Mouse (Mus musculus) limb, embryonic 11.5 days (tissue): ENCODE data around the gene Mrpl53. TPM values are rescaled to one million over a fixed set of nuclear protein-coding genes. Genes with fewer than 3 reads are reported as not detected.

ENCODE experiments used
- ATAC-seq: fragments of 200-750 bp; cut with Nextera tagmentation; 2 replicates; pipeline ENCODE4 v1.8.0; 2017; ENCODE audit warnings: low read depth; ENCODE audit not compliant: insufficient number of reproducible peaks, low FRiP score, low TSS enrichment
- DNase-seq: peaks from one replicate; pipeline ENCODE4 v3.0.0-alpha.2; 2015; ENCODE audit warnings: low spot score
- H3K27ac ChIP-seq: fragments of 300-500 bp; sonication (generic); replicated peaks from 2 replicates; pipeline ENCODE4 v1.5.1; 2014; ENCODE audit warnings: low read depth, mild to moderate bottlenecking, low read length
- H3K27me3 ChIP-seq: fragments of 300-500 bp; sonication (generic); 2 replicates; pipeline ENCODE4 v1.6.1; 2014; ENCODE audit warnings: mild to moderate bottlenecking, low read length, mixed read lengths; ENCODE audit not compliant: control insufficient read depth, insufficient read depth
- H3K36me3 ChIP-seq: fragments of 300-500 bp; sonication (generic); 2 replicates; pipeline ENCODE4 v1.6.1; 2014; ENCODE audit warnings: mild to moderate bottlenecking, low read length, moderate library complexity, mixed read lengths; ENCODE audit not compliant: control insufficient read depth, insufficient read depth
- H3K4me1 ChIP-seq: fragments of 300-500 bp; sonication (generic); 2 replicates; pipeline ENCODE4 v1.6.1; 2014; ENCODE audit warnings: low read length, mixed read lengths; ENCODE audit not compliant: control insufficient read depth, insufficient read depth
- H3K4me2 ChIP-seq: fragments of 300-500 bp; sonication (generic); 2 replicates; pipeline ENCODE4 v1.6.1; 2014; ENCODE audit warnings: low read depth, mild to moderate bottlenecking, moderate library complexity; ENCODE audit not compliant: severe bottlenecking
- H3K4me3 ChIP-seq: fragments of 300-500 bp; sonication (generic); 2 replicates; pipeline ENCODE4 v1.5.1; 2014; ENCODE audit warnings: low read depth, low read length
- H3K9ac ChIP-seq: fragments of 300-500 bp; sonication (generic); 2 replicates; pipeline ENCODE4 v1.6.1; 2014; ENCODE audit warnings: mild to moderate bottlenecking, low read length
- H3K9me3 ChIP-seq: fragments of 300-500 bp; sonication (generic); 2 replicates; pipeline ENCODE4 v1.6.1; 2016; ENCODE audit warnings: low read length; ENCODE audit not compliant: control insufficient read depth
- WGBS: fragments of 180-500 bp; shearing (Covaris S2); extraction: QIAGEN DNeasy Blood & Tissue Kit; methylation state at CpG from one replicate; pipeline ENCODE4 v1.1.7; 2014; 5-methylcytosine and 5-hydroxymethylcytosine counted together
- polyA plus RNA-seq: library from polyadenylated mRNA; unstranded; fragments of >200 nt; fragmentation: Nextera tagmentation; extraction: Ambion mirVana; gene quantifications from 2 replicates; pipeline ENCODE4 v1.2.1, GENCODE M21; 2014

The Mrpl53 gene
- polyA plus RNA-seq, 1 experiment from 2014 or later = 141 TPM

- DNase-seq (peak; percentile 49), ATAC-seq (no peak)
- peaks cover 4% of the 10 kb centered on the region; the same call in 1 of the 2 replicates for H3K36me3 ChIP-seq
- no peaks in the 10 kb centered on the region for H3K27me3 ChIP-seq
- H3K9ac ChIP-seq = peak overlapping the region; percentile 70
- 2% methylated on average over 41 of the region's 41 CpGs for WGBS
- H3K4me2 ChIP-seq = peak overlapping the region; percentile 72
- no peak overlapping the region; the same call in 1 of the 2 replicates for H3K27ac ChIP-seq
- H3K4me3 ChIP-seq = peak overlapping the region; percentile 26
- H3K4me1 ChIP-seq = peaks cover 34% of the 10 kb centered on the region
- no peaks in the 10 kb centered on the region for H3K9me3 ChIP-seq
Observed at GRCm38 (mm10) chr6:83142211-83142731, 33.4 kb downstream of the Mrpl53 start.

- no peak overlapping the region for H3K27ac ChIP-seq
- no peak for ATAC-seq
- H3K27me3 ChIP-seq = no peaks in the 10 kb centered on the region
- no peak overlapping the region for H3K4me3 ChIP-seq
- no peak overlapping the region for H3K9ac ChIP-seq
- DNase-seq = no peak
- H3K9me3 ChIP-seq = no peaks in the 10 kb centered on the region
- H3K4me1 ChIP-seq = peaks cover 34% of the 10 kb centered on the region
- peak overlapping the region; percentile 15; the same call in 1 of the 2 replicates for H3K4me2 ChIP-seq
- peaks cover 11% of the 10 kb centered on the region; the same call in 1 of the 2 replicates for H3K36me3 ChIP-seq
- 41% methylated on average over 11 of the region's 11 CpGs for WGBS
Observed at GRCm38 (mm10) chr6:83142886-83143285, 34.0 kb downstream of the Mrpl53 start.

DNA sequence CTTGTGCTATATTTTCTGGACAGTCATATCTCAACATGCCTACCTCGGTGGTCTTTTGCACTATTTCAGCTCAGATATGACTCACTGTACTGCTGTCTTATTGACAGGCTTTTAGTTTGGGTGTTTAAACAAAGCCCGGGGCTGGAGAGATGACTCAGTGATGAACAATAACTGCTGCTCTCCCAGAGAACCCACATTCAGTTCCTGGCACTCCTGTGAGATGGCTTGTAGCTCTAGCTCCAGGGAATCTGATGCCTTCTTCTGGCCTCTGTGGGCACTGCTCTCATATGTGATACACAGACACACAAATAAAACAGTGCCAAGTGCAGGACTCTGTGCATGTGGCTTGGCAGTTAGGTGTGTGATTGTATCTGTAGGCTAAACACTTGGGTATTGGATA lies 36.4 kb downstream of the Mrpl53 start:
- ATAC-seq = no peak

DNA sequence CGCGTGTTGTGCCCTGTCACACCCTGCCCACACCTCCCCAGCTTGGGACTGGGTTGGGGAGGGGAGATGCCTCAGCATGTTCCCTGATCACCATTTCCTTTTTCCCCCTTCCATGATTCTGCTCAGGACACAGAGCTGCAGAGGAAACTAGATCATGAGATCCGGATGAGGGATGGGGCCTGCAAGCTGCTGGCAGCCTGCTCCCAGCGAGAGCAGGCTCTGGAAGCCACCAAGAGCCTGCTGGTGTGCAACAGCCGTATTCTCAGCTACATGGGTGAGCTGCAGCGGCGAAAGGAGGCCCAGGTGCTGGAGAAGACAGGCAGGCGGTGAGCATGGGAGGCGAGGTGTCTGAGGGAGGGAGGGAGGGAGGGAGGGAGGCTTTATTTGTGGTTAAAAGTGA lies 37.0 kb downstream of the Mrpl53 start:
- no peak overlapping the region for H3K4me2 ChIP-seq
- no peak overlapping the region for H3K4me3 ChIP-seq
- DNase-seq (no peak), ATAC-seq (no peak)
- H3K9ac ChIP-seq = no peak overlapping the region
- H3K9me3 ChIP-seq = no peaks in the 10 kb centered on the region
- no peaks in the 10 kb centered on the region for H3K27me3 ChIP-seq
- no peak overlapping the region; the same call in 1 of the 2 replicates for H3K27ac ChIP-seq
- peaks cover 12% of the 10 kb centered on the region; the same call in 1 of the 2 replicates for H3K36me3 ChIP-seq
- peaks cover 19% of the 10 kb centered on the region for H3K4me1 ChIP-seq
- WGBS = 52% methylated on average over 9 of the region's 9 CpGs

More for the DNA sequence above, 36.4 kb downstream of the Mrpl53 start:
- Histone ChIP-seq H3K4me1 (peaks cover 19% of the 10 kb centered on the region), H3K36me3 (peaks cover 12% of the 10 kb centered on the region; the same call in 1 of the 2 replicates), H3K4me3 (no peak overlapping the region), H3K4me2 (no peak overlapping the region), H3K27ac (no peak overlapping the region), H3K9ac (no peak overlapping the region), H3K9me3 (no peaks in the 10 kb centered on the region), H3K27me3 (no peaks in the 10 kb centered on the region)
- WGBS = 82% methylated on average over 2 of the region's 2 CpGs
- DNase-seq = no peak

GRCm38 (mm10) chr6:83147280-83147679 lies 38.4 kb downstream of the Mrpl53 start:
- peaks cover 14% of the 10 kb centered on the region; the same call in 1 of the 2 replicates for H3K36me3 ChIP-seq
- no peak overlapping the region for H3K4me2 ChIP-seq
- peaks cover 8% of the 10 kb centered on the region for H3K4me1 ChIP-seq
- H3K4me3 ChIP-seq = no peak overlapping the region
- no peak for ATAC-seq
- DNase-seq = peak; percentile 20
- H3K27me3 ChIP-seq = no peaks in the 10 kb centered on the region
- H3K9ac ChIP-seq = no peak overlapping the region
- WGBS = 67% methylated on average over 7 of the region's 7 CpGs
- H3K9me3 ChIP-seq = no peaks in the 10 kb centered on the region
- H3K27ac ChIP-seq = no peak overlapping the region

GRCm38 (mm10) chr6:83151721-83152120 lies 42.9 kb downstream of the Mrpl53 start:
- H3K9ac ChIP-seq = no peak overlapping the region

DNA sequence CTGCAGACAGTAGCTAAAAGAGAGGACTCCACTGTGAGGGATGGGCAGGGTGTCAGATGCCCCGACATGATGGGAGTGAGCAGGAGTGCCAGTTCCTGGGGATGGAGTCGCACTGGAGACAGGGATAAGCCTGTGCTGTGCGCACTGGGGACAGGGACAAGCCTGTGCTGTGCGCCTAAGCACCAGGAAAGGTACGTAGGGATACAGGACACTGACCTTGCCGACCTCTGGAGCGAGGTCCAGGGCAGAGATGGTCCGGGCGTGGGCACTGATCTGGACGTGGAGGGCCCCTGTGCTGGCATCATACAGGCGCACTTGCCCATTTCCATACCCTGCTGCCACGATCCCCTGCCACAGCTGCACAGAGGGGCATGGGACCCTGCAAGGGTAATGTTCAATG lies 44.2 kb downstream of the Mrpl53 start:
- no peaks in the 10 kb centered on the region for H3K27me3 ChIP-seq
- peaks cover 7% of the 10 kb centered on the region; the same call in 1 of the 2 replicates for H3K4me1 ChIP-seq
- H3K4me3 ChIP-seq = no peak overlapping the region
- no peak for ATAC-seq
- H3K4me2 ChIP-seq = no peak overlapping the region
- peaks cover 2% of the 10 kb centered on the region; the same call in 1 of the 2 replicates for H3K36me3 ChIP-seq
- H3K9ac ChIP-seq = no peak overlapping the region
- H3K27ac ChIP-seq = no peak overlapping the region
- WGBS = 85% methylated on average over 12 of the region's 12 CpGs
- H3K9me3 ChIP-seq = no peaks in the 10 kb centered on the region
- peak; percentile 25 for DNase-seq

More at GRCm38 (mm10) chr6:83151721-83152120, 42.9 kb downstream of the Mrpl53 start:
- DNase-seq (no peak), ATAC-seq (no peak)
- no peak overlapping the region for H3K27ac ChIP-seq
- peaks cover 13% of the 10 kb centered on the region; the same call in 1 of the 2 replicates for H3K36me3 ChIP-seq
- H3K4me1 ChIP-seq = peaks cover 7% of the 10 kb centered on the region; the same call in 1 of the 2 replicates
- no peaks in the 10 kb centered on the region for H3K27me3 ChIP-seq
- no peak overlapping the region for H3K4me3 ChIP-seq
- H3K4me2 ChIP-seq = no peak overlapping the region
- no peaks in the 10 kb centered on the region for H3K9me3 ChIP-seq
- 32% methylated on average over 8 of the region's 8 CpGs for WGBS

DNA sequence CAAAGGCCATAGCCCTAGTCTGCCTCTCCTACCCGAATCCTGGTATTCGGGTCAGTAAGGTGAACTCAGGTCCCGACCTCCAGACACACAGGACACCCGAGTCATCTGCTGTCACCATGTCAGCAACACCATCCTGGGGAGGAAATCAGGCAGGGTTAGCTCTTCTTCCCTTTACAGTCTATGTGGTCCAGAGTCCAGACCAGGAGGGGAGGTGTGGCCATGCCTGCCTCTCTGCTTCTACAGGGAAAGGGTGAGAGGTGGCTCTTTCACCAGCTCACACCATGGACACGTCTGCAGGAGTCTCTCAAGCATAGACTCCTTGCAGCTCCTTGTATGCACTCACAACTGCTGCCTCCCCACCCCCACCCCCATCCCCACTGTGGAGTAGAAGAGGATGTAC lies 44.6 kb downstream of the Mrpl53 start:
- Histone ChIP-seq H3K27ac (no peak overlapping the region), H3K4me1 (peaks cover 7% of the 10 kb centered on the region; the same call in 1 of the 2 replicates), H3K9ac (no peak overlapping the region), H3K9me3 (no peaks in the 10 kb centered on the region), H3K36me3 (peaks cover 2% of the 10 kb centered on the region; the same call in 1 of the 2 replicates), H3K4me2 (no peak overlapping the region), H3K27me3 (no peaks in the 10 kb centered on the region), H3K4me3 (no peak overlapping the region)
- no peak for ATAC-seq
- no peak for DNase-seq
- WGBS = 81% methylated on average over 5 of the region's 5 CpGs
